Mouse (Mus musculus) liver, adult 2 months (tissue): Measurements from ENCODE around the gene Prss30. TPM values are rescaled to one million over a fixed set of nuclear protein-coding genes. Genes with fewer than 3 reads are reported as not detected.
A peak's percentile ranks its signal among the peaks of the same experiment; 100 is the strongest.
"Not testable (repeated sequence)": the region's sequence is repeated elsewhere in the genome, so short reads cannot be mapped to it uniquely, and the experiment has no call there.

Experiments used
- DNase-seq: peaks from one replicate; pipeline ENCODE4 v3.0.0-alpha.2; 2011; ENCODE audit warnings: low read depth, low spot score; ENCODE audit errors: extremely low read depth
- H3K27ac ChIP-seq: fragments of 200-500 bp; replicated peaks from 2 replicates; pipeline ENCODE4 v1.5.1; 2012; ENCODE audit warnings: low read depth, mild to moderate bottlenecking, control low read depth, inconsistent platforms, low read length; ENCODE audit not compliant: insufficient read depth
- H3K27me3 ChIP-seq: fragments of 200-500 bp; 2 replicates; pipeline ENCODE4 v1.6.1; 2012; ENCODE audit warnings: mild to moderate bottlenecking, moderate library complexity, low read length, inconsistent platforms; ENCODE audit not compliant: control insufficient read depth, insufficient read depth
- H3K36me3 ChIP-seq: fragments of 200-500 bp; 2 replicates; pipeline ENCODE4 v1.6.1; 2012; ENCODE audit warnings: low read length, inconsistent platforms; ENCODE audit not compliant: control insufficient read depth, insufficient read depth
- H3K4me1 ChIP-seq: fragments of 200-500 bp; 2 replicates; pipeline ENCODE4 v1.6.1; 2011; ENCODE audit warnings: low read length; ENCODE audit not compliant: control insufficient read depth, insufficient read depth
- H3K4me3 ChIP-seq: fragments of 200-500 bp; 2 replicates; pipeline ENCODE4 v1.5.1; 2011; ENCODE audit warnings: low read depth, mild to moderate bottlenecking, control low read depth, low read length, moderate library complexity; ENCODE audit not compliant: insufficient read depth
- H3K79me2 ChIP-seq: fragments of 200-500 bp; 2 replicates; pipeline ENCODE4 v1.6.1; 2012; ENCODE audit warnings: inconsistent platforms, mild to moderate bottlenecking, low read length, moderate library complexity; ENCODE audit not compliant: control insufficient read depth, insufficient read depth
- H3K9ac ChIP-seq: fragments of 200-500 bp; 2 replicates; pipeline ENCODE4 v1.6.1; 2012; ENCODE audit warnings: low read depth, mild to moderate bottlenecking, control low read depth, inconsistent platforms, low read length
- CTCF ChIP-seq: fragments of 200-500 bp; IDR thresholded peaks from 2 replicates; pipeline ENCODE4 v1.5.1; 2011; ENCODE audit warnings: low read depth, low read length, control low read depth
- POLR2A ChIP-seq: fragments of 200-500 bp; IDR thresholded peaks from 2 replicates; pipeline ENCODE4 v1.6.1; 2011; ENCODE audit warnings: low read length, control low read depth; ENCODE audit not compliant: insufficient read depth; ENCODE audit errors: extremely low read depth
- WGBS: fragments of 180-500 bp; shearing (Covaris S2); methylation state at CpG from one replicate; pipeline ENCODE4 v1.1.7; 2018; 5-methylcytosine and 5-hydroxymethylcytosine counted together
- polyA plus RNA-seq: library from polyadenylated mRNA; depleted of rRNA; stranded (reverse); fragments of >200 nt; gene quantifications from 2 replicates; pipeline ENCODE4 v1.2.3, GENCODE M21; 2012; rRNA removed
- total RNA-seq: library from RNA; depleted of rRNA; stranded (reverse); fragments of >200 nt; gene quantifications from 2 replicates; pipeline ENCODE4 v1.2.3, GENCODE M21; 2014; rRNA removed

Prss30 gene
- total and polyA plus RNA-seq, 2 experiments: 0.16 to 0.18 TPM

DNA sequence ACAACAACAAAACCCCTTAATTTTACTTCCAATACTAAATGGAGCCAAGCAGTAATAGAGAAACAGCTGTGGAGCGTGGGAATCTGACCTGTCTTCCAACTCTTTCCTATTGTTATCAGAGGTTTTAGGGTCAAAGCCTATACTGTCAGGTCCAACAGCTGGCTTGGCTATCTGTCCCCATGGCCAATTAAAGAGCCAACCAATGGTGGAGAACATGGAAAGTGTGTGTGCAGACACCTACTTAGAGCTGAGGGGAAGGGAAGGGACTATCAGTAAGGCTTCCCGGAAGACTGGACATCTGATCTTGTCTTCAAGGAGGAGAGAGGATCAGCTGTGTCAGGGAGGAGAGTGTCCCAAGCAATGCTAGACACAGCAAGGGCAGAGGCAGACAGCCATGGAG is 31.3 kb downstream of the Prss30 start:
- TF ChIP-seq CTCF (no peak), POLR2A (no peak)
- H3K36me3 ChIP-seq: no peaks in the 10 kb centered on the region
- H3K79me2 ChIP-seq: no peaks in the 10 kb centered on the region
- H3K27ac ChIP-seq: no peak overlapping the region
- H3K9ac ChIP-seq: no peak overlapping the region
- H3K27me3 ChIP-seq: no peaks in the 10 kb centered on the region
- no peak for DNase-seq
- no peaks in the 10 kb centered on the region for H3K4me1 ChIP-seq
- H3K4me3 ChIP-seq: no peak overlapping the region
- WGBS: 80% methylated on average over 2 of the region's 2 CpGs

DNA sequence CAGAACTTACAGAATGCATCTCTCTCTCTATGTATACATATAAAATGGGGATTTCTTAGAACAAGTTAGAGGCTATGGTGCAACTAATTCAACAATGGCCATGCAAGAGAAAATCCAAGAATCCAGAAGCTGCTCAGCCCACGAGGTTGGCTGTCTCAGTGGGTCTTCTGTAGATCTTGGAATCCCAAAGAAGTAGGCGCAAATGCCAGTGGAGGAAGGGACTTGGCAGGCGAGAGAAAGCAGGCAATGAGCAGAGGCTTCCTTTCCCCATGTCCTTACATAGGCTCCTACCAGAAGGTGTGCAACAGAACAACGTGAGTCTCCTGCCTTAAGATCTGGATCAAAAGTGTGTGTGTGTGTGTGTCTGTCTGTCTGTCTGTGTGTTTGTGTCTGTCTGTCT is 32.9 kb downstream of the Prss30 start:
- not testable (repeated sequence) for H3K27me3 ChIP-seq, H3K79me2 ChIP-seq, DNase-seq, H3K4me3 ChIP-seq, H3K36me3 ChIP-seq, H3K9ac ChIP-seq, H3K4me1 ChIP-seq, H3K27ac ChIP-seq
- 84% methylated on average over 4 of the region's 4 CpGs for WGBS

DNA sequence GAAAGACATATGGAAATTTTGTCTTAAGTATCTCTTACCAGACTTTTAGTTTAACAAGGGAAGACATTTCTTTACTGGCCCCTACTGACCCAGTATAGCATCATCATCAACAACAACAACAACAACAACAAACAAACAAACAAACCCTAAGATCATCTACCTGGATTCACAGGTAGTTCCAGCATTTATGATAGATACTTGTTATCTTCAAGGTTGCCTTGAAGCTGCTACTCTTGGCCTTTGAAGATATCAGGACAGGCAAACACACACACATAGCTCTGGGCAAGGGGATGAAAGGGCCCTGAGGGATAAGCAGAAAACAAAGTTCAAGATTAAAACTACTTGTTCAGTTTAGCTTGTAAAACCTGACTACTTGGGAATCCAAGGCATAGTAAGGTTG is 39.0 kb downstream of the Prss30 start, which contains the start of gene Sbp:
Gene Sbp (plus strand): TSS at position 301 of the 400 bp plus-strand sequence.
- Histone ChIP-seq H3K4me3 (no peak within 1 kb of the TSS), H3K9ac (no peak within 1 kb of the TSS), H3K4me1 (no peaks in the 10 kb centered on the region), H3K27me3 (0 out of 2 replicates have a peak, but pooled peaks cover 3% of the 10 kb centered on the region), H3K79me2 (no peaks in the 10 kb centered on the region), H3K36me3 (no peaks in the 10 kb centered on the region), H3K27ac (no peak within 1 kb of the TSS)
- TF ChIP-seq POLR2A (no peak), CTCF (no peak)
- no peak for DNase-seq

DNA sequence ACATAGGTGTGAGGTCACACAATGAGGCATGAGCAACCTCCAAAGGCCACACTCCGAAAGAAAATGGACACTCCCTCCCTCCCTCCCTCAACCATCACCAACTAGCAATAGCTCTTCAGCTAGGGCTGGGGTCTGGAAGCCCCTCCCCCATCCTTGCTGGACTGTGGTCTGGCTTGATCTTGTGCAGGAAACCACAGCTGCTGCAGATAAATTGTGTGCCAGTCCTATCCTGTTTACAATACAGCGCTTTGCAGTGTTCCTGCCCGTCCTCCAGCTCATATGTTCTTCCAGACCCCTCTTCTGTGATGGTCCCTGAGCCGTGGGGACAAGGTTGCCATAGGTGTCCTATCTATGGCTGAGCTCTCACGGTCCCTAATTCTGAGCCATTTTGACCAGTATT is 49.2 kb downstream of the Prss30 start:
- 76% methylated on average over 5 of the region's 5 CpGs for WGBS
- Histone ChIP-seq H3K79me2 (no peaks in the 10 kb centered on the region), H3K27ac (no peak overlapping the region), H3K4me1 (no peaks in the 10 kb centered on the region), H3K27me3 (no peaks in the 10 kb centered on the region), H3K9ac (no peak overlapping the region), H3K36me3 (no peaks in the 10 kb centered on the region), H3K4me3 (no peak overlapping the region)
- no peak for DNase-seq
- TF ChIP-seq CTCF: no peak
- TF ChIP-seq POLR2A: no peak

DNA sequence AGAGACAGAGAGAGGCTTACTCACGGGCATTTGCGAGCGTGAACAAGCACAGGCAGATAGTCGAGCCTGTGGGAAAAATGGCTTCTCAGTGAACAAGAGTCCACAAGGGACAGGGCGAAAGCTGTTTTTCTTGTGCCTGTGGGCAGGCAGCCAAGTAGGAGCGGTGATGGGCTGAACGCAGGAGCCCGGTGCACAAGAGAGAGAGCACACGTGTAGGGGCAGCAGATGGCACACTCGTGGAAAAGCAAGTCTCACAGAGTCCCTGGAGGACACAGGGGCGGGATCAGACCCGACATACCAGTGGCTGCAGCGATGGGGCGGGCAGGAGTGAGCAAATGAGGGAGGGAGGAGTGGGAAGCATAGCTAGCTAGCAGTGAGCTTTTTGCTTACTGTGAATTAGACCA is 55.3 kb downstream of the Prss30 start:
- peak; percentile 37 for DNase-seq
- Histone ChIP-seq H3K4me1 (no peaks in the 10 kb centered on the region; the same call in 1 of the 2 replicates), H3K9ac (peak overlapping the region; percentile 55), H3K79me2 (no peaks in the 10 kb centered on the region), H3K36me3 (no peaks in the 10 kb centered on the region), H3K27me3 (no peaks in the 10 kb centered on the region), H3K4me3 (peak overlapping the region; percentile 66), H3K27ac (peak overlapping the region; percentile 47)
- WGBS: 0% methylated on average over 14 of the region's 14 CpGs
- no peak for TF ChIP-seq CTCF
- no peak for TF ChIP-seq POLR2A

DNA sequence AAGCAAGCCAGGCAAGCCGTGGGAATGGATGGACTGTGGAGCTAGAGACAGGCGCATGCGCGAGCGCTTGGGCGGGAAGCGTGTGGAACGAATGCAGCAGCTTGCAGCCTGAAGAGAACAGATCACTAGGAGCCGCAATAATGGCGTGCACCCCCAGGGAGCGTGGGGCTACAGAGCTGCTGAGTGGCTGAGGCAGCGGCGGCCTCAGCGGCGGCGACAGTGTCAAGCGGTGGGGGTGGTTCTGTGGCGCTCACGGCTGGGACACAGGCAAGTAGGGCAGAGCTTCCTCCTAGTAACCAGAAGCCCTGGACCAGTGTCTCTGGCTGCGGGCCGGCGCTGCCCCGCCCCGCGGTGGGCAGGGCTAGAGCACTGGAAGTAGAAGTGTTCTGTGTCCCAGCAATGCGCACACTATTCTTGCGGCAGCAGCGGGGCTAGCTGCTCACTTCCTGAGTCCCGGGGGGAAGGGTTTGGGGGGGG is 55.8 kb downstream of the Prss30 start:
- H3K36me3 ChIP-seq: no peaks in the 10 kb centered on the region
- DNase-seq: peak; percentile 79
- TF ChIP-seq CTCF (no peak), POLR2A (peak; percentile 71; the same call in 1 of the 2 replicates)
- peak overlapping the region; percentile 8 for H3K9ac ChIP-seq
- no peaks in the 10 kb centered on the region for H3K79me2 ChIP-seq
- H3K27ac ChIP-seq: no peak overlapping the region
- H3K27me3 ChIP-seq: no peaks in the 10 kb centered on the region
- under 1% methylated on average over 29 of the region's 29 CpGs for whole genome bisulfite sequencing
- H3K4me1 ChIP-seq: no peaks in the 10 kb centered on the region; the same call in 1 of the 2 replicates
- H3K4me3 ChIP-seq: peak overlapping the region; percentile 66

Other genes starting within 250 kb of the Prss30 start
- 1.3 and 1.6 TPM in 2 replicates for gene Paqr4, start 239.7 kb downstream of the Prss30 start, total RNA-seq
- gene Paqr4, start 239.7 kb downstream of the Prss30 start, polyA plus RNA-seq: 3.1 and 3.7 TPM in 2 replicates
- not detected in 2 replicates for gene Kremen2, start 234.7 kb downstream of the Prss30 start, total RNA-seq
- 0.06 TPM in 1 of 2 replicates, not detected in the other for gene Kremen2, start 234.7 kb downstream of the Prss30 start, polyA plus RNA-seq
- gene Flywch1, start 209.0 kb downstream of the Prss30 start, total RNA-seq: 11.1 and 12.6 TPM in 2 replicates
- gene Flywch1, start 209.0 kb downstream of the Prss30 start, polyA plus RNA-seq: 13.8 and 14.2 TPM in 2 replicates
- gene Flywch2, start 194.5 kb downstream of the Prss30 start, total RNA-seq: 1.5 and 1.8 TPM in 2 replicates
- gene Flywch2, start 194.5 kb downstream of the Prss30 start, polyA plus RNA-seq: 1.5 and 2.6 TPM in 2 replicates
- gene Srrm2, start 190.0 kb downstream of the Prss30 start, total RNA-seq: 33.0 and 46.5 TPM in 2 replicates
- gene Srrm2, start 190.0 kb downstream of the Prss30 start, polyA plus RNA-seq: 177 and 316 TPM in 2 replicates
- 153 and 187 TPM in 2 replicates for gene Elob, start 151.4 kb downstream of the Prss30 start, total RNA-seq
- gene Elob, start 151.4 kb downstream of the Prss30 start, polyA plus RNA-seq: 276 and 336 TPM in 2 replicates
- gene Prss33, start 144.5 kb downstream of the Prss30 start, total RNA-seq: not detected in 2 replicates
- not detected in 2 replicates for gene Prss33, start 144.5 kb downstream of the Prss30 start, polyA plus RNA-seq
- gene Prss32, start 136.7 kb downstream of the Prss30 start, total RNA-seq: not detected in 2 replicates
- gene Prss32, start 136.7 kb downstream of the Prss30 start, polyA plus RNA-seq: 0.24 and 0.45 TPM in 2 replicates
- gene Prss41, start 136.4 kb downstream of the Prss30 start, total RNA-seq: 0.13 TPM in 1 of 2 replicates, not detected in the other
- 0.05 and 0.16 TPM in 2 replicates for gene Prss41, start 136.4 kb downstream of the Prss30 start, polyA plus RNA-seq
- gene Prss21, start 112.5 kb downstream of the Prss30 start, total RNA-seq: not detected in 2 replicates
- gene Prss21, start 112.5 kb downstream of the Prss30 start, polyA plus RNA-seq: not detected in 2 replicates
- not detected in 2 replicates for gene Dcpp1, start 99.7 kb downstream of the Prss30 start, total RNA-seq
- not detected in 2 replicates for gene Dcpp1, start 99.7 kb downstream of the Prss30 start, polyA plus RNA-seq
- gene Dcpp2, start 99.7 kb downstream of the Prss30 start, total RNA-seq: not detected in 2 replicates
- not detected in 2 replicates for gene Dcpp2, start 99.7 kb downstream of the Prss30 start, polyA plus RNA-seq
- gene Dcpp3, start 63.1 kb downstream of the Prss30 start, total RNA-seq: not detected in 2 replicates
- not detected in 2 replicates for gene Dcpp3, start 63.1 kb downstream of the Prss30 start, polyA plus RNA-seq
- not detected in 2 replicates for gene Sbp, start 38.9 kb downstream of the Prss30 start, total RNA-seq
- gene Sbp, start 38.9 kb downstream of the Prss30 start, polyA plus RNA-seq: not detected in 2 replicates
- gene Sbpl, start 25.3 kb downstream of the Prss30 start, total RNA-seq: not detected in 2 replicates
- not detected in 2 replicates for gene Sbpl, start 25.3 kb downstream of the Prss30 start, polyA plus RNA-seq
- gene Prss22, start 17.5 kb upstream of the Prss30 start, total RNA-seq: not detected in 2 replicates
- gene Prss22, start 17.5 kb upstream of the Prss30 start, polyA plus RNA-seq: not detected in 2 replicates
- not detected in 2 replicates for gene Prss27, start 57.6 kb upstream of the Prss30 start, total RNA-seq
- gene Prss27, start 57.6 kb upstream of the Prss30 start, polyA plus RNA-seq: not detected in 2 replicates
- gene Kctd5, start 92.9 kb upstream of the Prss30 start, total RNA-seq: 4.5 and 4.6 TPM in 2 replicates
- gene Kctd5, start 92.9 kb upstream of the Prss30 start, polyA plus RNA-seq: 4.6 and 6.0 TPM in 2 replicates
- gene Pdpk1, start 170.4 kb upstream of the Prss30 start, total RNA-seq: 19.7 and 23.6 TPM in 2 replicates
- gene Pdpk1, start 170.4 kb upstream of the Prss30 start, polyA plus RNA-seq: 8.6 and 10.2 TPM in 2 replicates
- 19.3 and 23.8 TPM in 2 replicates for gene Amdhd2, start 183.2 kb upstream of the Prss30 start, total RNA-seq
- 26.7 and 35.4 TPM in 2 replicates for gene Amdhd2, start 183.2 kb upstream of the Prss30 start, polyA plus RNA-seq
- gene Atp6v0c, start 189.1 kb upstream of the Prss30 start, total RNA-seq: 40.0 and 68.4 TPM in 2 replicates
- 625 and 644 TPM in 2 replicates for gene Atp6v0c, start 189.1 kb upstream of the Prss30 start, polyA plus RNA-seq
- gene Tbc1d24, start 225.0 kb upstream of the Prss30 start, total RNA-seq: 13.3 and 22.2 TPM in 2 replicates
- 23.6 and 31.5 TPM in 2 replicates for gene Tbc1d24, start 225.0 kb upstream of the Prss30 start, polyA plus RNA-seq
- gene Ntn3, start 229.0 kb upstream of the Prss30 start, total RNA-seq: 2.3 and 2.8 TPM in 2 replicates
- 7.4 and 7.8 TPM in 2 replicates for gene Ntn3, start 229.0 kb upstream of the Prss30 start, polyA plus RNA-seq
- gene Tedc2, start 240.3 kb upstream of the Prss30 start, total RNA-seq: 44.1 and 53.2 TPM in 2 replicates
- gene Tedc2, start 240.3 kb upstream of the Prss30 start, polyA plus RNA-seq: 61.4 and 78.0 TPM in 2 replicates